ENCODE assay signal across 19 mouse cellular contexts in the genomic region with DNA sequence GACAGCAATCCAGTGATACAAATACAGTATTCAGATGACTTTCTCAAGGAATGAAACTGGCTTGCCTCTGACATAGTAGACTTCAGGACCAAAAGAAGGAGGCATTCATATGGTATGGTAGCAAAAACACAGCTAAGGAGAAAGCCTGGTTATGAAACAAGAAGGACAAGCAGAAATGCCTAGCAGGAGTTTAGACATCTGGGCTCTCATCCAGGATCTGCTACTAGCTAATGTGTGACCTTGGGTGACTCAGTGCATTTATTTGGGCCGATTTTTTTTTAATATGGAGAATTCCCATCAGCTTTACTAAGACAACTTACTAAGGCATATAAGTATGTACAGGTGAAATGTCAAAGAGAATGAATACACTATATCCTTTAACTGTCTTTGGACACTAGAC.
DNase-seq lines count a peak whose midpoint lies in the region; ATAC-seq lines count a peak whose summit lies in the region.
"Had no signal": no experiment of that assay in that cellular context is flagged by ENCODE, and none has a peak within 500 bp of the region (broad histone marks: within the 10 kb centered on the region; RNA-seq: fewer than 3 reads in every experiment).

No protein-coding gene starts in this region.

- peak; percentile 15 to 32 for DNase-seq in heart, adult 18-20 months
- peak; percentile 86 for DNase-seq in kidney, adult 9 months
- DNase-seq in kidney, postnatal 4 days = no peak
- peak; percentile 92 for DNase-seq in 3T3-L1 (ENCODE audit: low read depth, low spot score)
- DNase-seq in adrenal gland, postnatal 10 days = peak; percentile 62
- DNase-seq in left cerebral cortex, postnatal 4 days = no peak
- DNase-seq in layer of hippocampus, postnatal 36 days = no peak
- DNase-seq: cerebellum, postnatal 14 days; heart, postnatal 14 days; liver; lung, adult 2 months; thymus, postnatal 25 days had no signal

- WGBS in heart, embryonic 11.5 days (ENCODE audit: insufficient replicate concordance) = 79% methylated on average over 1 of the region's 1 CpGs

- H3K9me3 ChIP-seq in heart, embryonic 11.5 days (replicated peaks; ENCODE audit: control insufficient read depth, low read length) = no peaks in the 10 kb centered on the region
- H3K9me3 ChIP-seq: midbrain, embryonic 12.5 days; neural tube, embryonic 13.5 days had no signal

- H3K4me3 ChIP-seq in heart, embryonic 11.5 days (ENCODE audit: low read depth, low read length) = no peak overlapping the region
- H3K4me3 ChIP-seq: midbrain, embryonic 12.5 days; neural tube, embryonic 13.5 days had no signal

- H3K27ac ChIP-seq in heart, embryonic 11.5 days (ENCODE audit: low read depth, low read length) = no peak overlapping the region
- H3K27ac ChIP-seq: macrophage; midbrain, embryonic 12.5 days; neural tube, embryonic 13.5 days had no signal

- no peaks in the 10 kb centered on the region for H3K27me3 ChIP-seq in heart, embryonic 11.5 days (ENCODE audit: control insufficient read depth, insufficient read depth, low read length)
- H3K27me3 ChIP-seq: midbrain, embryonic 12.5 days; neural tube, embryonic 13.5 days had no signal

- no peaks in the 10 kb centered on the region for H3K4me1 ChIP-seq in heart, embryonic 11.5 days (ENCODE audit: control insufficient read depth, insufficient read depth, low read length)

- intact Hi-C loops in left cerebral cortex, postnatal 4 days (cut with DNase I) = no loop called here

- no peak overlapping the region for H3K9ac ChIP-seq in heart, embryonic 11.5 days (ENCODE audit: low read depth, low read length)
- H3K9ac ChIP-seq: midbrain, embryonic 12.5 days; neural tube, embryonic 13.5 days had no signal

- no peak for ATAC-seq in heart, embryonic 11.5 days (replicated peaks; ENCODE audit: insufficient number of reproducible peaks, low FRiP score, low TSS enrichment)
- ATAC-seq: forebrain, embryonic 14.5 days; hindbrain, embryonic 16.5 days; intestine, postnatal 0 days had no signal

- no peak overlapping the region for H3K4me2 ChIP-seq in heart, embryonic 11.5 days
- H3K4me2 ChIP-seq: midbrain, embryonic 12.5 days; neural tube, embryonic 13.5 days had no signal

- no peaks in the 10 kb centered on the region for H3K36me3 ChIP-seq in heart, embryonic 11.5 days (ENCODE audit: control insufficient read depth, insufficient read depth, low read length)
- H3K36me3 ChIP-seq: midbrain, embryonic 12.5 days; neural tube, embryonic 13.5 days had no signal

Comparison
In these comparisons a context has a peak if more than half of its experiments do, and no peak if none do; other contexts are left out.
1. DNase-seq: peak in heart, adult 18-20 months (2 of 2), kidney, adult 9 months (single experiment), 3T3-L1 (single experiment) and adrenal gland, postnatal 10 days (single experiment); none in kidney, postnatal 4 days (0 of 2), left cerebral cortex, postnatal 4 days (single experiment) and layer of hippocampus, postnatal 36 days (0 of 2).